Mouse (Mus musculus): ENCODE results near the gene Amz2.

DNA sequence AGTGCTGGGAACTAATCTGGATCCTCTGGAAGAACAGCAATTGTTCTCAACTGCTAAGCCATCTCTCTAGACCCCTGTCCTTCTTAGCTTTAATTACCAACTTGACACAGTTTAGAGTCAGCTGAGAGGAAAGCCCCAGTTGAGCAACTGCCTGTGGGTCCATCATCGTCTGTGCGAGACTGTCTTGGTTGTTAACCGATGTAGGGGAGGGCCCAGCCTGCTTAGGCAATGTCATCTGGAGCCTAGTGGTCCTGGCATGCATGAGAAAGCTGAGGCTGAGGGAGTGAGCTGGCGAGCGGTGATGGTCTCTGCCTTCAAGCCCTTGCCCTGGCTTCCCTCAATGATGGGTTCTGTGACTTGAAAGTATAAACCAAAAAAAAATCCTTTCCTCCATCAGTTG, 10.9 kb upstream of the Amz2 start:
- TF ChIP-seq GATA1 (IDR thresholded peaks at IDR 0.05; ENCODE audit: borderline replicate concordance, low read length): no peak
- TF ChIP-seq FLI1 (IDR thresholded peaks at IDR 0.05; ENCODE audit: low read length): no peak
